Mouse (Mus musculus) embryonic facial prominence, embryonic 12.5 days (tissue): ENCODE data around the gene 2810004N23Rik. TPM values are rescaled to one million over a fixed set of nuclear protein-coding genes. Genes with fewer than 3 reads are reported as not detected.

Experiments
- ATAC-seq: fragments of 200-750 bp; cut with Nextera tagmentation; 2 replicates; pipeline ENCODE4 v1.8.0; 2017; ENCODE audit not compliant: insufficient number of reproducible peaks, insufficient read depth, low FRiP score, low TSS enrichment
- H3K27ac ChIP-seq: fragments of 300-500 bp; sonication (generic); 2 replicates; pipeline ENCODE4 v1.5.1; 2016; ENCODE audit warnings: mild to moderate bottlenecking
- H3K27me3 ChIP-seq: fragments of 300-500 bp; sonication (generic); 2 replicates; pipeline ENCODE4 v1.6.1; 2016; ENCODE audit warnings: mild to moderate bottlenecking, moderate library complexity
- H3K36me3 ChIP-seq: fragments of 300-500 bp; sonication (generic); 2 replicates; pipeline ENCODE4 v1.6.1; 2016; ENCODE audit warnings: mild to moderate bottlenecking
- H3K4me1 ChIP-seq: fragments of 300-500 bp; sonication (generic); 2 replicates; pipeline ENCODE4 v1.6.1; 2016
- H3K4me2 ChIP-seq: fragments of 300-500 bp; sonication (generic); replicated peaks from 2 replicates; pipeline ENCODE4 v1.6.1; 2016; ENCODE audit warnings: mild to moderate bottlenecking, moderate library complexity
- H3K4me3 ChIP-seq: fragments of 300-500 bp; sonication (generic); 2 replicates; pipeline ENCODE4 v1.5.1; 2016; ENCODE audit warnings: mild to moderate bottlenecking
- H3K9ac ChIP-seq: fragments of 300-500 bp; sonication (generic); 2 replicates; pipeline ENCODE4 v1.6.1; 2016; ENCODE audit warnings: mild to moderate bottlenecking, moderate library complexity
- H3K9me3 ChIP-seq: fragments of 300-500 bp; sonication (generic); 2 replicates; pipeline ENCODE4 v1.6.1; 2016; ENCODE audit warnings: mild to moderate bottlenecking, moderate library complexity
- WGBS: fragments of 180-500 bp; shearing (Covaris S2); methylation state at CpG from one replicate; pipeline ENCODE4 v1.1.7; 2016; 5-methylcytosine and 5-hydroxymethylcytosine counted together
- polyA plus RNA-seq: library from polyadenylated mRNA; unstranded; fragments of >200 nt; fragmentation: Nextera tagmentation; extraction: Ambion mirVana; gene quantifications from 2 replicates; pipeline ENCODE4 v1.2.1, GENCODE M21; 2016

Gene 2810004N23Rik
- polyA plus RNA-seq, 1 experiment from 2014 or later = 53.5 TPM

DNA sequence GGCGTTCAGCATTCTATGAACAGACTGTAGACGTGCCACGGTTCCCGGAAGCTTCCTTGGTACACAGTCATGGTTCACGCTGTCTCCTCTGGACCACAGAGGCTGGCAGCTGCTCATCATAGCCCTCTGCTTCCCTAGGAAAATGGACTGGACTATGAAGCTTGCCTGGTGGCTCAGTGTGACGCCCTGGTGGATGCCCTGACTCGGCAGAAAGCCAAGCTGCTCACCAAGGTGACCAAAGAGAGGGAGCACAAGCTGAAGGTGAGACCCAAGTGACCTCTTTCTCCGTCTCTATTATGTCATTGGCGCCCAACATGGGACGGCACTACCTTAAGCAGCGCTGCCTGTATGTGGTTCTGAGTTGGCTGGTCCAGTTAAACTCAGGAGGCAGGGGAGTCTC is 46.1 kb downstream of the 2810004N23Rik start:
- 91% methylated on average over 11 of the region's 11 CpGs for WGBS
- no peak for ATAC-seq

DNA sequence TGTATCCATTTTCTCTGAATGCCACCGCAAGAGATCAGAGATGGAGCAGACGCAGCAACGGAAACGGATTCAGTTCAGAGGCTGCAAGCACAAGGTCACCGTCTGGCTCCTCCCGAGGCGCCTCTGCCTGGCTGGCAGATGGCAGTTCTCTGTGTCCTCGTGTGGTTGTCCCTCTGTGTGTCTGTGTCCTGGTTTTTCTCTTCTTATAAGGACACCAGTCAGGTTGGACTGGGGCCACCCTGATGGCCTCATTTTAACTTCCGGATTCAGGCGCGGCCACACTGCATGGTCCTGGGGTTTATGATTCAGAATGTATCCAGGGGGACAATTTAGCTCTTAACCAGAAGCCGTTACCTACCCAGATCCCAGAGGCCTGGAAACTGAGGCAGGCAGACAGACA is 47.0 kb downstream of the 2810004N23Rik start:
- no peak for ATAC-seq
- 83% methylated on average over 12 of the region's 12 CpGs for WGBS
- no peak overlapping the region for H3K9ac ChIP-seq

More for the DNA sequence above, 46.1 kb downstream of the 2810004N23Rik start:
- Histone ChIP-seq H3K4me2 (no peak overlapping the region), H3K36me3 (no peaks in the 10 kb centered on the region), H3K27me3 (0 out of 2 replicates have a peak, but pooled peaks cover 2% of the 10 kb centered on the region), H3K4me1 (no peaks in the 10 kb centered on the region), H3K9ac (no peak overlapping the region), H3K27ac (no peak overlapping the region), H3K9me3 (no peaks in the 10 kb centered on the region), H3K4me3 (no peak overlapping the region)

GRCm38 (mm10) chr8:124813326-124813725 is 49.6 kb downstream of the 2810004N23Rik start:
- no peaks in the 10 kb centered on the region for H3K36me3 ChIP-seq
- no peak overlapping the region for H3K4me2 ChIP-seq
- no peak overlapping the region for H3K4me3 ChIP-seq
- 92% methylated on average over 4 of the region's 4 CpGs for WGBS
- ATAC-seq = no peak
- no peak overlapping the region for H3K27ac ChIP-seq
- no peaks in the 10 kb centered on the region for H3K9me3 ChIP-seq
- H3K4me1 ChIP-seq = no peaks in the 10 kb centered on the region
- no peak overlapping the region for H3K9ac ChIP-seq
- H3K27me3 ChIP-seq = no peaks in the 10 kb centered on the region

More for the DNA sequence above, 47.0 kb downstream of the 2810004N23Rik start:
- Histone ChIP-seq H3K4me2 (no peak overlapping the region), H3K27me3 (0 out of 2 replicates have a peak, but pooled peaks cover 1% of the 10 kb centered on the region), H3K27ac (no peak overlapping the region), H3K4me3 (no peak overlapping the region), H3K9me3 (no peaks in the 10 kb centered on the region), H3K36me3 (no peaks in the 10 kb centered on the region), H3K4me1 (no peaks in the 10 kb centered on the region)

GRCm38 (mm10) chr8:124810689-124811394 is 52.1 kb downstream of the 2810004N23Rik start:
- Histone ChIP-seq H3K9me3 (no peaks in the 10 kb centered on the region), H3K27ac (no peak overlapping the region), H3K4me2 (no peak overlapping the region), H3K4me3 (no peak overlapping the region), H3K4me1 (no peaks in the 10 kb centered on the region), H3K36me3 (no peaks in the 10 kb centered on the region), H3K27me3 (no peaks in the 10 kb centered on the region), H3K9ac (no peak overlapping the region)
- ATAC-seq = no peak
- 52% methylated on average over 9 of the region's 9 CpGs for WGBS

DNA sequence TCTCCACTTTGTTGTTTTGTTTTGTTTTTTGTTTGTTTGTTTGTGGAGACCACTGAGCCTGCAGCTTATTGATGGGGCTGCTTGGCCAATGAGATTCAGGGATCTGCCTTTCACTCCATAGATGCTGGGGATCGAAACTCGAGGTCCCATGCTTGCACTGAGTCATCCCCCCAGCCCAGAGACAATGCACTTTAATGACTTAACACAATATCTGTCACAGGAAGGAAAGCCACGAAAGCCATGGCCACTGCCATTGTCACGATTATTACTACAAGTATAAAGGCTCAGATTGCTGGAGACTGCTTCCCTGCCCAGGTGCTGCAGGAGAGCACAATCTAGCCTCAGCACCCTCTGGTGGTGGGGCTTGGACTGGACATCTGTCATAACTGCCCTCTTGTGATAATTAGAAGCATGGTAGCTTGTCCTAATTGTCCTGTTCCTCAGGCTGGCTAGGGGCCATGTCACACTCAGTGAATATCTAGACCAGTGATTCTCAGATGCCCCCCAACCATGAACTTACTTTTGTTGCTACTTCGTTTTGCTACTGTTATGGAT is 52.8 kb downstream of the 2810004N23Rik start:
- no peak overlapping the region for H3K9ac ChIP-seq
- no peak overlapping the region for H3K4me2 ChIP-seq
- H3K4me3 ChIP-seq = no peak overlapping the region
- no peaks in the 10 kb centered on the region for H3K9me3 ChIP-seq
- no peaks in the 10 kb centered on the region for H3K27me3 ChIP-seq
- H3K27ac ChIP-seq = no peak overlapping the region
- no peaks in the 10 kb centered on the region for H3K4me1 ChIP-seq
- no peaks in the 10 kb centered on the region for H3K36me3 ChIP-seq
- WGBS = 64% methylated on average over 5 of the region's 5 CpGs
- no peak for ATAC-seq

GRCm38 (mm10) chr8:124809419-124809818 is 53.5 kb downstream of the 2810004N23Rik start:
- no peak overlapping the region for H3K4me2 ChIP-seq
- H3K4me3 ChIP-seq = no peak overlapping the region
- H3K4me1 ChIP-seq = no peaks in the 10 kb centered on the region
- H3K36me3 ChIP-seq = no peaks in the 10 kb centered on the region
- WGBS = 45% methylated on average over 2 of the region's 2 CpGs
- ATAC-seq = no peak
- no peaks in the 10 kb centered on the region for H3K27me3 ChIP-seq
- H3K9ac ChIP-seq = no peak overlapping the region
- H3K27ac ChIP-seq = no peak overlapping the region
- no peaks in the 10 kb centered on the region for H3K9me3 ChIP-seq

DNA sequence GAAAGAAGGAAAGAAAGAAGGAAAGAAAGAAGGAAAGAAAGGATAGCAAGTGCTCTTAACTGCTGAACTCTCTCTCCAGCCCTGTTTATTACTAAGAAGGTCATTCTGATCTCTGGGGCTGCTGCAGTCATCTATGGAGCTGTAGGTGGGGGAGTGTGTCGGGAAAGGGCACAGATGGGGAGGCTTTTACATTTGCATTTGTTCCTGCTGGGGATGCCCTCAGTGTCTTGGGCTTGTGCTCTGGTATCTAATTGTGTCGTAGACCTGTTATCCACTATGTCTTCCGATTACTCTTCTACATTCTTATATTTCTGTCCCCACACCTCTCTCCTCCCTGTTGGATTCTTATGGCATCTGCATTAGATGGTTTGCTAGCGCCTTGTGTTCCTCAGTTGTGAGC is 56.9 kb downstream of the 2810004N23Rik start:
- Histone ChIP-seq H3K4me3 (no peak overlapping the region), H3K27me3 (no peaks in the 10 kb centered on the region), H3K4me1 (no peaks in the 10 kb centered on the region), H3K4me2 (no peak overlapping the region), H3K36me3 (no peaks in the 10 kb centered on the region), H3K9me3 (no peaks in the 10 kb centered on the region), H3K27ac (no peak overlapping the region), H3K9ac (no peak overlapping the region)
- ATAC-seq = no peak
- WGBS = 81% methylated on average over 4 of the region's 4 CpGs

DNA sequence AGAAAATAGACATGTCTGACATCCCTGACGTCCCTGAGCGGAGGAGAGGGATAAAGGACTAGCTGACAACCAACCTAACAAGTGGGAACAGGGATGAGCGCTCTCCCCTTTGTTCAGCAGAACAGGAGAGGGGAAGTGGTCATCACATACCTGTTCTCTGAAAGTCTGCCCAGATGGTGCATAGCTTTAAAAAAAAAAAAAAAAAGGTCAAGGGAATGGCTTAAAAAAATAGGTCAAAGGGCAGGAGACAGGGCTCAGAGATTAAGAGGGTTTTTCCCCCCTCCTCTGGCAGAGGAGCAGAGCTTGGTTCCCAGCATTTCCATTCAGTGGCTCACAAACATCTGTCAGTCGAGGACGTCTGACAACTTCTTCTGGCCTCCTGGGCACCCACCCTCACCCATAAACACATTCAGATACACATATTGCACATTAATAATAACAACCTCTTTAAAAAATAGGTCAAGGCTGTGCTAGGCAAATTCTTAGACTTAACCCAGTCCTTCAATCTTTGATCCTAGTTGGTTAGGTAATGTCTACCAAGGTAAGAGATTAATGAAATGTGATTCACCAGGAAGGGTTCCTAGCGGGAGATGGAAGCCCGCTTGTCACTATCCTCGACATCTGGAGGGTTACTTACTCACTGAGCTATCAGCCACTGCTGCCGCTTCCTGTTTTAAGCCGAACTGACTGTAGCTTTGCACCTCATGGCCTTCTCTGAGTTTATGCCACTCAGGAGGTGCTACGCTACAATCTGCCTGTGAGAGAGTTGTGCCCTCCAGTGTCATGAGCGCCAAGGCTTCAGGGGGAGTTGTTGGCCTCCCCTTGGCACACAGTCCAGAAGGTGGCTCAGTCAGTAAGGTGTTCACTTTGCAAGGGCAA is 58.9 kb downstream of the 2810004N23Rik start:
- Histone ChIP-seq H3K27me3 (no peaks in the 10 kb centered on the region), H3K4me3 (no peak overlapping the region)

GRCm38 (mm10) chr8:124800542-124800941 is 62.4 kb downstream of the 2810004N23Rik start:
- H3K4me3 ChIP-seq = no peak overlapping the region
- H3K9ac ChIP-seq = no peak overlapping the region
- peaks cover 24% of the 10 kb centered on the region for H3K27me3 ChIP-seq
- no peaks in the 10 kb centered on the region for H3K4me1 ChIP-seq
- WGBS = 38% methylated on average over 11 of the region's 11 CpGs
- H3K4me2 ChIP-seq = no peak overlapping the region
- ATAC-seq = no peak
- no peak overlapping the region for H3K27ac ChIP-seq
- H3K36me3 ChIP-seq = no peaks in the 10 kb centered on the region
- H3K9me3 ChIP-seq = no peaks in the 10 kb centered on the region

More for the DNA sequence above, 58.9 kb downstream of the 2810004N23Rik start:
- no peak for ATAC-seq
- no peak overlapping the region for H3K27ac ChIP-seq
- 66% methylated on average over 12 of the region's 12 CpGs for WGBS
- no peak overlapping the region for H3K9ac ChIP-seq
- H3K4me1 ChIP-seq = no peaks in the 10 kb centered on the region
- H3K36me3 ChIP-seq = no peaks in the 10 kb centered on the region
- H3K9me3 ChIP-seq = no peaks in the 10 kb centered on the region
- H3K4me2 ChIP-seq = no peak overlapping the region

DNA sequence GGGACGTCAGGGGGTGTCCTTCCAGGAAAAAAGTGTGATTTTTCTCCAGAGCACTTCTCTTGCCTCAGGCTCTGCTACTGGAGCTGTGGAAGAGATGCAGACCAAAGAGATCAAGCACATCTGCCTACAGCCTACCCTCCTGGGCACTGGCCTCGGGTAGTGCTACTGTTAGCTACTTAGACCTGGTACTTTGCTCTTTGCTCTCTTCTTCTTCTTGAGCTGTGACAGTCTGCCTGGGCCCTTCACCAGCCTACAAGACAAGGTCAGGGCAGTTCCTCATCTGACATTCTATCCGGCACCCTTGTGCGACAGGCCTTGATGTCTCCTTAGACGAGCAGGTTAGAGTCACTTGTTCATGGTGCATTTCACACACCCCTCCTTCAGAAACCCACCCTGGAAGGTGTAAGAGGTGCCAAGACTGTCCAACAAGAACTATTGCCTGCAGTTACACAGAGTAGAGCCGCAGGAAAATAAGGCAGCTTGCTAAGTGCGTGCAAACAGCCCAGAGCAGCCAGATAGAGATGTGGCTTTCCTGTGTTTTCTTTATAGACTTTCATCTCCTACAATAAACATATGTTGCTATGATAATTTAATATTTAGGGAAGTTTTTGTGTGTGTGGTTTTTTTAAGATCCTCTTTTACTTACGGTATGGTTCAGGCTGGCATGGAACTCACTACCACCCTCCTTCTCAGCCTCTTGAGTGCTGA is 67.0 kb downstream of the 2810004N23Rik start:
- Histone ChIP-seq H3K27me3 (peaks cover 68% of the 10 kb centered on the region), H3K27ac (no peak overlapping the region), H3K4me3 (no peak overlapping the region), H3K9me3 (no peaks in the 10 kb centered on the region), H3K4me1 (peaks cover 18% of the 10 kb centered on the region), H3K4me2 (no peak overlapping the region), H3K36me3 (no peaks in the 10 kb centered on the region), H3K9ac (no peak overlapping the region)
- ATAC-seq = no peak
- WGBS = 68% methylated on average over 8 of the region's 8 CpGs

DNA sequence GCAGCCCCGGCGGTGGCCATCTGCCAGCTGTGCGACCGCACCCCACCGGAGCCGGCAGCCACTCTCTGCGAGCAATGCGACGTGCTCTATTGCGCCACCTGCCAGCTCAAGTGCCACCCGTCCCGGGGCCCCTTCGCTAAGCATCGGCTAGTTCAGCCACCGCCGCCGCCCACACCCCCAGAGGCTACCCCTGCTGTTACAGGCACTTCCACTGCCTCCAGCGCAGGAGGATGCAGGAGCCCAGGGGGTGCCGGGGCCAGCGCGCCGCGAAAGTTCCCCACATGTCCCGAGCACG is 68.5 kb downstream of the 2810004N23Rik start:
- Histone ChIP-seq H3K4me3 (peak overlapping the region; percentile 69), H3K27me3 (peaks cover 75% of the 10 kb centered on the region), H3K36me3 (no peaks in the 10 kb centered on the region), H3K9me3 (no peaks in the 10 kb centered on the region), H3K4me2 (peak overlapping the region; percentile 100), H3K4me1 (peaks cover 18% of the 10 kb centered on the region), H3K27ac (no peak overlapping the region), H3K9ac (no peak overlapping the region)
- no peak for ATAC-seq
- under 1% methylated on average over 25 of the region's 25 CpGs for WGBS
